Mouse (Mus musculus) spleen, postnatal 4 days (tissue): ENCODE data around the gene Zfp202.

ENCODE experiments used
- DNase-seq, 2 experiments: peaks; one replicate each; pipeline ENCODE4 v3.0.0; 2022; ENCODE audit warnings: low spot score in 2 of 2

The Zfp202 gene

GRCm38 (mm10) chr9:40240311-40240710 is 48.2 kb downstream of the Zfp202 start:
- DNase-seq: no peak

- DNase-seq: no peak
Observed at GRCm38 (mm10) chr9:40241223-40241801, 49.2 kb downstream of the Zfp202 start.

- no peak for DNase-seq
Observed at GRCm38 (mm10) chr9:40241951-40242888, 50.1 kb downstream of the Zfp202 start.

GRCm38 (mm10) chr9:40245466-40245865 is 53.4 kb downstream of the Zfp202 start:
- DNase-seq: no peak

- DNase-seq: no peak
Observed at GRCm38 (mm10) chr9:40245974-40246665, 54.0 kb downstream of the Zfp202 start.

GRCm38 (mm10) chr9:40246702-40247101 is 54.6 kb downstream of the Zfp202 start:
- no peak for DNase-seq

GRCm38 (mm10) chr9:40249106-40249505 is 57.0 kb downstream of the Zfp202 start:
- no peak for DNase-seq

- no peak for DNase-seq
Observed at GRCm38 (mm10) chr9:40252459-40252858, 60.3 kb downstream of the Zfp202 start.
